Mouse (Mus musculus) CH12F3 (cell line): ENCODE measurements around the gene Acpp.
"Not testable (repeated sequence)": the region's sequence is repeated elsewhere in the genome, so short reads cannot be mapped to it uniquely, and the experiment has no call there.

ENCODE experiments used
- in situ Hi-C: fragments of 300-500 bp; cut with MboI; formaldehyde crosslinking; loops from 2 replicates; pipeline ENCODE4 v1.14.3; 2020; ENCODE audit warnings: low sequenced_read_pairs

The Acpp gene

DNA sequence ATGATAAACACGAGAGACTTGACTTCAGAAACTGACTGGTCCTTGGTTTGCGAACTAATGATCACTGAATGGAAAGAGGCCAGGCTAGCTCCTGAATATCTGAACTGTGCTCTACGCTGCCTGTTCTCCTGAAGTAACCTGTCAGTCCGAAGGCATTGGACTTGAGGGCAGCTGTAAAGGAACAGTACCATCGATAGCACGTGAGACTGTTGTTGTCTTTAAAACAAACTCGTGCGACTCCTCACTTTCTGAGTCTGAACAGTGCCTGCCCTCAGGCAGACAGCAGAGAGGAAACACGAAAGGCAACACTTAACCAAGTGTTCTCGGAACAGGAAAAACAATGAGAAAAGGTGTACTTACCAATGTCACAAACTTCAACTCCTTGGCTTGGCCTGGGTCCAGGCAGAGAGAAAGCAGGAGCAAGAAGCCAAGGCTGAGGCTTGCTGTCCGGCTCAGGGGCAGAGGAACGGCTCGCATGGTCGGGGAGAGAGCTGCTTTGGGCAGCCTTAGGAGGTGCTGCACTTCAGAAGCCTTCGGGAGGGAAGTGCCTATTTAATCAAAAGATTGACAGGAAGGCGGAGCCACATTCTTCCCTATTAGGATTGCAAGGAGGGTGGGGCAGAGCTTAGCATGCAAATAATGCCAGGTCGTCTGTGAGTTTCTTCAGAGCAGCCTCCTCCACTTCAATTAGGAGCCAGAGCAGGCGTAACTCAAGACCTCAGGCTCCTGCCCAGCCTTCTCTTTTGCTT, at the start of gene Acpp:
Acpp (minus strand) TSS at position 566 of the 749 bp plus-strand sequence.
- in situ Hi-C loops: no loop called here

DNA sequence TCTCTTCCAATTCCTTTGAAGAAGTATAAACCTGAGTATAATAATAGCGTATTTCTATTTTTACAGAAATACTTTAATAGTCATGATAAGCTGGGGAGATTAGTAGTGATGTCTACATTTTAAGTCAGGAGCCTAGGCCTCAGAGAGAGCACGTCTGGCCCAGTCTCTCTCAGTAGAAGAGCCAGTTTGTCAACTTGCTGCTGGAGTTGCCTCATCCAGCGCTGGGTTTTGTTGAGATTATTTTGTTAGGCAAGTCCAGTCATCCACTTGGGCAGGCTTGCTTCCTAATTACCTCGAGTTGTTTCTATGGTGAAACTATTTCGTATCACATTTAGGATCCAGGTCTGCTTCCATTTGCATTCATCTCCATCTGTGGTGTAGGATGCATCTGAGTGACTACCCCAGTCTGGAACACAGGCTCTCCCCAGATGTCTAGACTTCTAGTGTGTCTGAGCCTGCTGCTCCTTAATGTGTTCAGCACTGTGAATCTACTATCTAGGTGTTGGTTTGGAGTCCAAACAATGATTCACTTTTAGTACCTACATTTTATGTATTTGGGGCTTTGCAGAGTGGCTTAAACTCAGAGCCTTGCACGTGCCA, 45.1 kb upstream of the Acpp start:
- in situ Hi-C loops: no loop called here

DNA sequence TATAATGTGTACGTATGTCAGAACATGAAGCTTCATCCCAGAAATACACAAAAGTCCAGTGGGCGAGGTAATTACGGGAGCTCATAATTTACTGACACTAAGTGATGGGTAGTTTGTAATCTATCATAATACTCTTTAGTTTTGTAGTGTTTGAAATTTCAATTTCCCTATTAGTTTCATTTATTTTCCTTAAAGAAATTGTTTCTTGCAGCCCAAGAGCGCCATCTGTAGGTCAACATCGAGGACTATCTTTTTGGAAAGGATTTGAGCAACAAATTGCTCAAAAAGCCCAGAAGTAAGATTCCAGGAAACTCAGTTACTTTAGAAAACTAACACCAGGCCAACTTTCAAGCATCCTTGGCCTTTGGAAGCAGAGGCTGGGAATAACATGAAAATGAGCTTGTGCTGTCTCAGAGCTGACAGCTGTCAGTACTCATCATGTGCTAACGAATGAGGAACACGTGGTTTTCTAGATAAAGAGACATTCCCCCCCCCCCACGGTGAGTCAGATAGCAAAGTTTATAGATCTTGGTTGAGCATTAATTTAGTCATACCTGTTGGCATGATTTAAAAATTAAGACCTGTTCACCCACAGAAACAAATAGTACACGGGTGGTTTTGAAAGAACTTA, 42.1 kb upstream of the Acpp start:
- in situ Hi-C loops: no loop called here

DNA sequence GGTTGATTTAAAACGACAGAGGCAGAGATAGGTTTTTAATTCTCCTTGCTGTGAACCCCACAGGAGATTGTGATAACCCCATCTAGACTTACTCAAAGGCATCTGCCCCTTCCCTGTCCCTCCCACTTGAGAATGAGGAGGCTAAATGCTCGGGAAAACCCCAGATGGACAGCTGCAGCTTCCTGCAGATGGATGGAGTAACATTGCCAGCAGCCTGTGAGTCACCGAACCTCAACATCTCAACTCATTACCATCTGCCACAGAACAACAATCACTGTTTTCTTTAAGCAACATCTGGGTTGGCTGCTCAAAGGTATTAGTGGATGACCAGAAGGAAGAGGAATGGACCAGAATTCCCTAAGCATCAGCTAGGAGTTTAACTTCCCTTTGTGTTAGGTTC, 38.0 kb upstream of the Acpp start:
- in situ Hi-C loops: no loop called here

DNA sequence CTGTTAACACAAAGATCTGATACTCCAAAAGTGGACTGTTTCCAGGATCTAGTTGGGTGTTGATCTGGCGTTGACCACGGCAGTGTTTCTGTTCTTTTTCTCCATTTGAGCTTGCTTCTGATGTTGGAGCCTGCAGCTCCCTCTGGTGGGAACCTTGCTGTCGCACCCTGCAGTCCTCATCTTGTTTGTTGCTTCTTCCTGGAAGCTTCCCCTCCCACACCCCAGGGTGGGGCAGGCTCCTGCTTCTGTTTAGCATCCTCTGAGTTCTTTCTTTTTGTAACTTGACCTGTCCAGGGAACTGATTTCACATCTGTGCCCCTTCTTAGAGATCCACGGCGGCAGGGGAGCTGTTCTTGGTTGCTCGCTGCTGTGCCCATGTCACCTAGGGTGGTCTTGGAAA, 35.7 kb upstream of the Acpp start:
- in situ Hi-C loops: no loop called here

DNA sequence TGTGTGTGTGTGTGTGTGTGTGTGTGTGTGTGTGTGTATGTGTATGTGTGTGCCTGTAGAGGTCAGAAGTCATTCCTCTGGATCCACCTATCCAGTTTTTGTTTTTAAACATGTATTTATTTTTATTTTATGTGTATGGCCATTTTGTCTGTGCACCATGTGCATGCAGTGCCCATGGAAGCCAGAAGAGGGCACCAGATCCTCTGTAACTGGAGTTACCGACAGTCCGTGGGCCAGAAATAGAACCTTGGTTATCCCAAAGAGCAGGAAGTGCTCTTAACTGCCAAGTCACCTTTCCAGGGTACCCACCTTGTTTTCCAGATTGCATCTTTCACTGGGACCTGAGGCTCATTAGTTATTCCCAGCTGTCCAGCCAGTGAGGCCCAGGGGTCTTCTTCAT, 29.4 kb upstream of the Acpp start:
- in situ Hi-C loops: no loop called here

DNA sequence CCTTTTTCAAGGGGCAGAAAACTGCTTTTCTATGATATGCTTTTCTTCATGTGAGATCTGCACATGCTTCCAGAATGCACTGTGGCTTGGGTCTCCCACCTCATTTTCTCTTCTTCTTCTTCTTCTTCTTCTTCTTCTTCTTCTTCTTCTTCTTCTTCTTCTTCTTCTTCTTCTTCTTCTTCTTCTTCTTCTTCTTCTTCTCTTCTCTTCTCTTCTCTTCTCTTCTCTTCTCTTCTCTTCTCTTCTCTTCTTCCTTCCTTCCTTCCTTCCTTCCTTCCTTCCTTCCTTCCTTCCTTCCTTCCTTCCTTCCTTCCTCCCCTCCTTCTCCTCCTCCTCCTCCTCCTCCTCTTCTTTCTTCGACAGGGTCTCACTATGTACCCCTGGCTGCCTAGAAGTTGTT, 24.4 kb upstream of the Acpp start:
- in situ Hi-C loops: not testable (repeated sequence)

DNA sequence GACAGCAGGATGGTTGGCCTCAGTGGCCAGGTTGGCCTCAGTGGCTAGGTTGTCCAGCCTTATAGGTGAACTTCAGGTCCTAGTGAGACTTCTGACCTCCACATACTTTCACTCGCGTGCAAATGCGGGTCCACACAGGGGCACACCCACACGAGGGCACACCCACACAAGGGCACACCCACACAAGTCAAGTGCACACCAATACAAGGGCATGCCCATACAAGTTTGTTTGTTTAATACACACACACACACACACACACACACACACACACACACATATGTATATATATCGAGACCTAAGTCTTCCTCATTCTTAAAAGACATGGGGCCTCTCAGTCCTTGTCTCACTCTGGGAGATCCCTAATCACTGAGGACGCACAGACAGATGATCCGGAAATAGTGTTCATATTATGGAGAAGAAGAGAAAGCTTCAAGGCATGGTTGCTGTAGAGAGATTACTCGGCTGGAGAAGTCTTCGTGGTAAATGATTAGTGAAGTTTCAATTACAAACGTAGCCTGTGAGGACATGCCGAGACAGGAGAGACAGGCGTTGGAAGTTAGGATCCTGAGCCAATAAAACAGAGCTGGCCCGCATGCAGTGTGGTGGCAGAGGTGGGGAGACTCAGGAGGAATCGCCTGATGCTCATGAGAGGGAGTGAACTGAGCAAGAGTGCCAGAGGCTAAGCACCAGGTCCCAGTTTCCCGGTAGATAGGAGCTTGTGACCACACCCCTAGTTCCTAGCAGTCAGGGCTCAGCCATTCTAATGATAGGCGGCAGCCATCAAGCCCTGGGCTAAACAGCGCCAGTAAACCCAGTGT, 23.7 kb upstream of the Acpp start:
- in situ Hi-C loops: no loop called here

DNA sequence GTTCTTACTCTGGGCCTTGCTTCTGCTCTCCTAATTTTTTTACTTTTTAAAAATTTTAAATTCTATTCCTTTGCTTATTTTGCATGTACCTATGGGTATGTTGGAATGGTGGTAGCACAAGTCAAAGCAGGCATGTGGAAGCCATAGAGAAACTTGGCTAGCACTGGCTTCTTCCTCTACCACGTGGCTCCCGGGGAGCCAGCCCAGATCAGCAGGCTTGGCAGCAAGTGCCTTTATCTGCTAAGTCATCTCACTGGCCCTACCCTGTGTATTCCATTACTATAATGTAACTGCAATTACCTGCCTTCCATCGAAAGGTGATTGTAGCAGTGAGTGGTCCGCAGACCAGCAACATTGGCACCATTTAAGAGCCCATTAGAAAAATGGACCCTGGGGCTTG, 22.8 kb upstream of the Acpp start:
- in situ Hi-C loops: no loop called here

DNA sequence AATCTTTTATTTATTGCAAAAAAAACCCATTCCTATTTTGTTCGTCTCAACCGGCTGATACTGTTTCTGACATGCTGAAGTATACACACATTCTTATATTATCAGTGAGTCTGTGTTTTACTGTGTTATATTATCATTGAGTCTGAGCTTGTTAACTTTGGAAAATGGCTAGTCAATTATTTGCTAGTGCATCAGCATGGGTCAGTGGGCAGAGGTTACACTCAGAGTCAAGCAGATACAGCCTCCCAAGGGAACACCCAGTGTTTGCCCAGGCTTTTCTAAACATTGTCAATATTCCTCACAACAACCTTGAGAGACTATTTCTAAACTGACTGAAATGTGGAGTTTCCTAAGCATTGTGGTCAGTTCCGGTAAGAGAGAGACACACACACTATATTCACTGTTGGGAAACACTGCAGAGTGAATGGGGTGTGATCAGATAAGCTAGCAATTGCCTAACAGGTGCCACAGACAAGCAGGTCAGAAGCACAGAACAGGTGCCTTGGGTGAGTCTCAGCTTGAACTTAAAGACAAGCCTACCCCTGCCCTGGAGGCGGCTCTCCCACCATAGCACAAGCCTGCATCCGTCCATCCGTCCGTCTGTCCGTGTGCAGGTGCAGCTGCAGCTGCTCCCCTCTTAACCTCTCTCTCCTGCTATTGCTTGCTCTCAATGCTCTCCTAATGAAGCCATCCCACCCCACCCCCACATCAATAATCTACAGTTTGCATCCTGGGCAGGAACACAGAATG, 18.1 kb upstream of the Acpp start:
- in situ Hi-C loops: no loop called here

DNA sequence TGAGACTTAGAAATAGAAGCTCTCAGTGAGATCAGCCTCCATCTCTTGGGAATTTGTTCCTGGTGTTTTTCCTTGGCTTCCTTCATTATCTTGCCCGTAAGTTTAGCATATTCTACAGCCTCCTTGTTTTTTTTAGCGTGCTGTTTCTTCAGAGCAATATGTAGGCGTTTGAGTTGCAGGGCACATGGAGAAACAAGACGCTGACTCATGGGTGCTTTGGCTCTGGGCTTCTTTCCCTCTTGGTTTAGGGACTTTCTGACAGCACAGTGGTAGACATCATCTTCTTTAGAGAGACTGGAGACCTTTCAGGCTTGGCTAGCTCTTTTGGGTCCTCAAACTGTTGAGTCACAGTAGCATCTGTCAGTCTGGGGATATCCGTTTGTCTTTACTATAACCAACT, 6.6 kb upstream of the Acpp start:
- in situ Hi-C loops: no loop called here

DNA sequence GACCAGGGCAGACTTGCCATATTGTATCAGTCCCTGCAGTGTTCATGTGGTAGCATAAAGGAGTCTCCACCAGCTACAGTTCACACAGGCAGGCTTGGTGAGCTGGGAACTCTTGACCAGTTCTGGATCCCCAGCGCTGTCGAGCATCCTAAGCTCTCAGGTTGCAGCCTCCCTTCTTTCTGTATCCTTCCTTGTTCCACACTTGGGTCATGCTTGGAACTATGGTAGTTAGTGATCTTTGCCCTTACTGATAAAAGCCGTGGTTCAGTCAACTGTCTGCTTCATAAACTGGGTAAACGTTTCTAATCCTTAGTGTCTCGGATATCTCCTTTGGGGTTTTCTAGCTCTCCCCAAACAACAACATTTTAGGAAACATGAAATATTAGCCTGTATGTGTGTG, 1.9 kb upstream of the Acpp start:
- in situ Hi-C loops: no loop called here

DNA sequence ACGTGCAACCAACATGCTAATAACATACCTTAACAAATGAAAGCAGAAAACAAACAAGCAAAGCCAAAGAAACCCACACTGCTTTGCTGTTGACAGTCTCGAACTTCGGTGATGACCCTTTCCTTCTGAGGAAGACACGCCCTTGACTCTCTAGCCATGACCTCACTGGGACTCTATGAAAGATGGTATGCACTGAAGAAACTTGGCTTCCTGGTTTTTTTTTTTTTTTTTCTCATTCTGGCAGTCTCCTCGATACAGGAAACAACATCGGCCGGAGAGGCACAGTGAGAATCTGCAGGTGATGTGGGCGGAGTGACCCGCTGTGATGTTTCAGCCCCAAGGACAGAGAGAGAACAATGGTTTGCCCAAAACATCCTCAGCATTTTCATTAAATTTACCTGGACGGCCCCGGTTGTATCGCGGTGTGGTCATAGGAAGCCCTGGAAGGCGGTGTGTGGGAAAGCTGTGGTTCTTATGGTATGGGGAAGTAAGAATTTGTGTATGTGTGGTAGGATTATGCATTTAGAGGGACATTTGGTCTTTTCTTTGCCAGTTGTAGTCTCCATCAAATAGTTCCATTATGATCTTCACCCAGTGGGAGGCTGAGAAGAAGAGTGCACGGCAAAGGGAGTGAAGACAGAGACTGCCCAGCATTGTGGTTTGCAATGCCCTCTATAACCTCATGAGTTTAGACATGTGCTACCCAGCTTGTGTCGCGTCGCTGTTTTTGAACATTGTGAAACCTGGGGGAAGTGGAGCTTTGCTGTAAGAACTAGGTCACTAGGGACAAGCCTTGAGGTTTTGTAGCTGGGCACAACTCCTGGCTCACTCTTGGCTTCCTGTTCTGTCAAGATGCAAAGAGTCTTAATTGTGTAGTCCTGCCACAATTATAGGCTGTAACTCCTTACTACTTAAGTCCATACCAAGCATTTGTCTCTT, 1.2 kb upstream of the Acpp start:
- in situ Hi-C loops: no loop called here

DNA sequence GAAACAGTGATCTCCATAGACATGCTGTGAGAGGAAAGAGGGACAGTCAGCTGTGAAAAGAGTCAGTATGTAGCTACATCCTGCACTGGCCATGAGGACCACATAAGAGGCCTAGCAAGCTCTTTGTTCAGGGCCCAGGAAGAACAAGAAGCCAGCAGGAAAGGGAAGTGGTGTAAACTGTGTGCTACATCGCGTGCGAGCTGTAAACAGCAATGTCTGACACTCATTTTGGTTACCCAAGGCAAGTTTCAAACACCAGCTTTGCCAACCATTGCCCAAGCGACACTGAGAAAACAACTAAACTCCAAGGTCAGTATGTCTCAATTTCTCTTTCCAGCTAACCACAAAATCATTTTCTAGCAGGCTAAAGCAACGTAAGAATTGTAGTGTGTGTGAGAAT, 6.2 kb downstream of the Acpp start:
- in situ Hi-C loops: no loop called here

DNA sequence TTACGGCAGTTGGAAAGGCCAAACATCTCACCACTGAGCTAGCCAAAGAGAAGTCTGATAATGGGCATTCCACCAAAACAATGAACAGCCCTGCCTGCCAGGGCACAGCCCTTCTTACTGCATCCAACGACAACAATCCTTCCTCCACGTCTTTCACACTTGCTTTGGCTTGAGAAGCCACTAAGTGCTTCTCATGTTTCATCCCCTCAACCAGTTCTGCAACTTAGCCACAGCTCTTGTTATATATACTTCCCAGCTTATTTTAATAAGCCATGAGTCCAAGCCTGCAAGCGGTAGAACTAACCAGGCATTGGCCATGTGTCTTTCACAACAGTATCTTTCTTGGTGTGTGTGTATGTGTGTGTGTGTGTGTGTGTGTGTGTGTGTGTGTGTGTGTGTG, 8.9 kb downstream of the Acpp start:
- in situ Hi-C loops: no loop called here

DNA sequence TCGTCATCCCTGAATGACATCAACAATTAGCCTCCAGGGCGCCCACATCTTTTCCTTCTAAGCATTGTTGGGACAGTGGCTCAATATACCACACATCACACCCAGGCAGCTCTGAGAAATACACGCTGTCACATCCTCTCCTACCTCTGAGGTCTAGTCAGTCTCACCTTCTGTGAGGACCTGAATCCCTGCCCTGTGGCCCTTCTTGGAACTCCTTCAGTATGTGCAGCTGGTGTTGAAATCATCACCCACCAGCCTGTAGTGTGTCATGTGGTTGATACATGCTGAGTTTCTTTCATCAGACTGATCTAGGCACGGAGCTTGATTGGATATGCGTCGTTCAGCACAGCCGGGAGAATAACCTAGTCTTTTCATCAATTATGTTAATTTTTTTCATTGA, 16.0 kb downstream of the Acpp start:
- in situ Hi-C loops: no loop called here

DNA sequence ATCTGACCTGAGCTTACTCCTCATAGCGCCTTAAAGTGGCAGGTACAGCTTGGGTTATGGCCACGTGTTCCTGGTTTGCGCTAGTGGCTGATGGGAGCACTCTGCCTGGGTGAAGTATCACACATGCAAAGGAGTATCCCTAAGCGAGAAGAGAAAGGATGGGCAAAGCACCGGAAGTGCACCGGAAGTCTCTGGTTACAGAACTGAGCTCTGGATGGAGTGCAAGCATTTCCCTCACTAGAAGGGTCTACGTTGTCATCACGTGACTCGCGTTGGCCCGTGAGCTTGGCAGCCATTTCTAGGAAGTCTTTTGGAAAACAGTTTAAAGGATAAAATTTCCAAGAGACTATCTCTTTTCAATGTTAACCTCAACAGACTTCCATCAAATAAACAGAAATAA, 21.2 kb downstream of the Acpp start:
- in situ Hi-C loops: no loop called here

DNA sequence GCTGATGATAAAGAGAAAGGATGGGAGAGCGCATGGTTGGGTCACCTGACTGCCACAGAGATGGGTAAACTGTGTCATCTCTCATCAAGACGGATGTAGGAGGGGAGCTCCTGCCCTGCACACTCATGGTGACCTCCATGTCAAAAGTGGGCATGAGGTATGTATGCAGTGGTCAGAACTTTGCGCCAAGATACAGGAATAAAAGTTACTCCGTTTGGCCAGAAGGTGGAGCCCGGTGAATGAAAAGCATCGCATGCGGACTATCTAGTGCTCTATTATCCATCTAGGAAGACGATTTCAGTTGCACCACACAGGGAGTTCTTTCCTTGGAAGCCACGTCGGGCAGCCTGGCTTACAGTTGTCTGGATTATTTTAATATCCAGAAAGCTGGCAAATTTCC, 22.0 kb downstream of the Acpp start:
- in situ Hi-C loops: no loop called here

DNA sequence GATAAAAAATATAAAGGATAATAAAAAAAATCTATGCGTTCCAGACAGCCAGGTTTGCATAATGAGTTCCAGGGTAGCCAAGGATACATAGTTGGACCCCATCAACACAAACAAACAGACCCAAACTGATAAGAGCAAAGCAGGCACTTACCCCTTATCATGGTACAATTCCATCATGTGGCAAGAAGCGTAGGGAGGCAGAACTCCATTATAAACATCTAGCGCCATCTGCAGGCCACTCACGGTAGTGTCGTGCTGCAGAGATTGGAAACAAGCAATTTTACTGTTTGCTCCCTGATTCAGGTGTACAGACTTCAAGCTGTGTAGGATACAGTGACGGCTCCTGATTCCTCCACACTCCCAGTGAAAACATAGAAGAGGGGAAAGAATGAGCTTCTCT, 30.8 kb downstream of the Acpp start:
- in situ Hi-C loops: no loop called here
